Mouse (Mus musculus) activated CD4-positive, CD25-positive, alpha-beta regulatory T cell, adult 4 months (primary cell): Measurements from ENCODE around the gene Dnajc11. TPM values are rescaled to one million over a fixed set of nuclear protein-coding genes. Genes with fewer than 3 reads are reported as not detected.

Source experiments
- ATAC-seq: one replicate; pipeline ENCODE4 v1.8.0; 2017
- polyA plus RNA-seq, 2 experiments: library from polyadenylated mRNA; unstranded; fragments of 100-300 nt; shearing (Covaris generic); gene quantifications; one replicate each; pipeline ENCODE4 v1.2.1; 2017

The Dnajc11 gene
- polyA plus RNA-seq: 10 to 100 TPM; 27.9 to 31.7 TPM

- peak; percentile 88 for ATAC-seq
These were observed at the start of gene Dnajc11 for GRCm38 (mm10) chr4:151933505-151934214. Gene Dnajc11 (plus strand): TSS chr4:151933691.

- no peak for ATAC-seq
These were observed 40.2 kb upstream of the Dnajc11 start for GRCm38 (mm10) chr4:151893241-151893640.

GRCm38 (mm10) chr4:151894926-151895325, 38.6 kb upstream of the Dnajc11 start:
- no peak for ATAC-seq

- ATAC-seq: no peak
These were observed 37.9 kb upstream of the Dnajc11 start for GRCm38 (mm10) chr4:151895624-151896023.

- ATAC-seq: no peak
These were observed 36.3 kb upstream of the Dnajc11 start for GRCm38 (mm10) chr4:151897069-151897617.

- no peak for ATAC-seq
These were observed 34.8 kb upstream of the Dnajc11 start for GRCm38 (mm10) chr4:151898600-151899245.

GRCm38 (mm10) chr4:151899707-151900384, 33.6 kb upstream of the Dnajc11 start:
- no peak for ATAC-seq

- no peak for ATAC-seq
These were observed 32.8 kb upstream of the Dnajc11 start for GRCm38 (mm10) chr4:151900735-151901134.

- ATAC-seq: no peak
These were observed 32.1 kb upstream of the Dnajc11 start for GRCm38 (mm10) chr4:151901422-151901821.

- ATAC-seq: no peak
These were observed 31.3 kb upstream of the Dnajc11 start for GRCm38 (mm10) chr4:151902046-151902688.

- no peak for ATAC-seq
These were observed 30.7 kb upstream of the Dnajc11 start for GRCm38 (mm10) chr4:151902689-151903241.

- no peak for ATAC-seq
These were observed 29.4 kb upstream of the Dnajc11 start for GRCm38 (mm10) chr4:151904098-151904497.

- no peak for ATAC-seq
These were observed 27.9 kb upstream of the Dnajc11 start for GRCm38 (mm10) chr4:151905621-151906020.

- ATAC-seq: no peak
These were observed 25.7 kb upstream of the Dnajc11 start for GRCm38 (mm10) chr4:151907577-151908343.

- no peak for ATAC-seq
These were observed 24.7 kb upstream of the Dnajc11 start for GRCm38 (mm10) chr4:151908809-151909208.

GRCm38 (mm10) chr4:151916271-151916670, 17.2 kb upstream of the Dnajc11 start:
- ATAC-seq: no peak

GRCm38 (mm10) chr4:151919135-151919840, 14.2 kb upstream of the Dnajc11 start:
- ATAC-seq: no peak

- no peak for ATAC-seq
These were observed 13.4 kb upstream of the Dnajc11 start for GRCm38 (mm10) chr4:151919900-151920643.

- no peak for ATAC-seq
These were observed 11.4 kb upstream of the Dnajc11 start for GRCm38 (mm10) chr4:151922124-151922523.
